Mouse (Mus musculus) hindbrain, embryonic 14.5 days (tissue): Measurements from ENCODE around the gene Gnb5. TPM values are rescaled to one million over a fixed set of nuclear protein-coding genes. Genes with fewer than 3 reads are reported as not detected.

Experiments
- ATAC-seq: fragments of 200-750 bp; cut with Nextera tagmentation; 2 replicates; pipeline ENCODE4 v1.8.0; 2017; ENCODE audit warnings: moderate number of reproducible peaks, mild to moderate bottlenecking, moderate TSS enrichment, moderate library complexity; ENCODE audit not compliant: low FRiP score
- DNase-seq: peaks from one replicate; pipeline ENCODE4 v3.0.0-alpha.2; 2015; ENCODE audit warnings: low spot score
- H3K27ac ChIP-seq: fragments of 300-500 bp; sonication (generic); 2 replicates; pipeline ENCODE4 v1.5.1; 2014; ENCODE audit warnings: mild to moderate bottlenecking, moderate library complexity
- H3K27me3 ChIP-seq: fragments of 300-500 bp; sonication (generic); 2 replicates; pipeline ENCODE4 v1.6.1; 2014; ENCODE audit warnings: mild to moderate bottlenecking, low read length, mixed read lengths; ENCODE audit not compliant: control insufficient read depth, insufficient read depth
- H3K36me3 ChIP-seq: fragments of 300-500 bp; sonication (generic); replicated peaks from 2 replicates; pipeline ENCODE4 v1.6.1; 2014; ENCODE audit not compliant: control insufficient read depth, insufficient read depth
- H3K4me1 ChIP-seq: fragments of 300-500 bp; sonication (generic); replicated peaks from 2 replicates; pipeline ENCODE4 v1.6.1; 2014; ENCODE audit warnings: antibody characterized with exemption, low read length, mixed read lengths; ENCODE audit not compliant: control insufficient read depth, insufficient read depth
- H3K4me2 ChIP-seq: fragments of 300-500 bp; sonication (generic); replicated peaks from 2 replicates; pipeline ENCODE4 v1.6.1; 2014; ENCODE audit warnings: mild to moderate bottlenecking, moderate library complexity
- H3K4me3 ChIP-seq: fragments of 300-500 bp; sonication (generic); replicated peaks from 2 replicates; pipeline ENCODE4 v1.5.1; 2014; ENCODE audit warnings: mild to moderate bottlenecking, low read length
- H3K9ac ChIP-seq: fragments of 300-500 bp; sonication (generic); 2 replicates; pipeline ENCODE4 v1.6.1; 2014
- H3K9me3 ChIP-seq: fragments of 300-500 bp; sonication (generic); 2 replicates; pipeline ENCODE4 v1.6.1; 2016; ENCODE audit warnings: low read length; ENCODE audit not compliant: control insufficient read depth
- WGBS: fragments of 180-500 bp; shearing (Covaris S2); extraction: QIAGEN DNeasy Blood & Tissue Kit; methylation state at CpG from one replicate; pipeline ENCODE4 v1.1.7; 2014; 5-methylcytosine and 5-hydroxymethylcytosine counted together
- polyA plus RNA-seq: library from polyadenylated mRNA; unstranded; fragments of >200 nt; fragmentation: Nextera tagmentation; extraction: Ambion mirVana; gene quantifications from 2 replicates; pipeline ENCODE4 v1.2.1, GENCODE M21; 2014

Gnb5 gene
- polyA plus RNA-seq, 1 experiment from 2014 or later: 89.7 TPM

GRCm38 (mm10) chr9:75299342-75299741, 6.7 kb upstream of the Gnb5 start:
- no peaks in the 10 kb centered on the region for H3K4me1 ChIP-seq
- H3K4me3 ChIP-seq: no peak overlapping the region
- no peak overlapping the region for H3K9ac ChIP-seq
- H3K9me3 ChIP-seq: no peaks in the 10 kb centered on the region
- H3K27ac ChIP-seq: no peak overlapping the region
- ATAC-seq: no peak
- no peak overlapping the region for H3K4me2 ChIP-seq
- no peak for DNase-seq
- WGBS: 80% methylated on average over 2 of the region's 2 CpGs
- H3K36me3 ChIP-seq: no peaks in the 10 kb centered on the region
- no peaks in the 10 kb centered on the region for H3K27me3 ChIP-seq

GRCm38 (mm10) chr9:75303033-75303432, 3.1 kb upstream of the Gnb5 start:
- H3K27ac ChIP-seq: no peak overlapping the region
- H3K4me3 ChIP-seq: no peak overlapping the region
- H3K9me3 ChIP-seq: no peaks in the 10 kb centered on the region
- H3K4me2 ChIP-seq: no peak overlapping the region
- no peaks in the 10 kb centered on the region for H3K4me1 ChIP-seq
- H3K9ac ChIP-seq: no peak overlapping the region
- no peaks in the 10 kb centered on the region for H3K27me3 ChIP-seq
- no peak for DNase-seq
- 82% methylated on average over 2 of the region's 2 CpGs for WGBS
- no peaks in the 10 kb centered on the region for H3K36me3 ChIP-seq
- no peak for ATAC-seq

- 33% methylated on average over 16 of the region's 16 CpGs for WGBS
- no peaks in the 10 kb centered on the region for H3K36me3 ChIP-seq
- 0 out of 2 replicates have a peak, but pooled peaks have one; percentile 11 for ATAC-seq
- no peak for DNase-seq
- H3K9ac ChIP-seq: no peak overlapping the region
- H3K4me1 ChIP-seq: no peaks in the 10 kb centered on the region
- H3K27ac ChIP-seq: no peak overlapping the region
- no peaks in the 10 kb centered on the region for H3K27me3 ChIP-seq
- H3K9me3 ChIP-seq: no peaks in the 10 kb centered on the region
- H3K4me2 ChIP-seq: peak overlapping the region; percentile 18
- no peak overlapping the region for H3K4me3 ChIP-seq
Measured at GRCm38 (mm10) chr9:75303701-75304261, 2.3 kb upstream of the Gnb5 start.

DNA sequence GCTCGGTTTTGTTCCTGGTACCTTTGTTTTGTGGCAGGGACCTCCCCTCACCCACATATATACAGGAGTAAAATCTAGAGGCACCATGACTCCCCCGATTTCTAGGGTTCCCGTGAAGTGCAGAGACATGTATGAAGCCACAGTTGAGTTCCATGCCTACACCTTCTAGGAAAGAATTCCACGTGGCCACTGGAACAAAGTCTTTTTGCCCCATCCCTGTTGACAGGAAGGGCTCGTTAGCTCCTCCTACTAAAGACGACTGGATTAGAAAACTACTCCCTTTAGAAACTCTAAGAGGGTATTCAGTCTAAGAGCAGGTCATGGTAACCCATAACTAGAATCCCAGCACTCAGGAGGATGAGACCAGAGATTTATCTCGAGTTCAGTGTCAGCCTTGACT, 1.8 kb upstream of the Gnb5 start:
- Histone ChIP-seq H3K36me3 (no peaks in the 10 kb centered on the region), H3K4me2 (peak overlapping the region; percentile 18), H3K4me1 (no peaks in the 10 kb centered on the region), H3K9me3 (no peaks in the 10 kb centered on the region), H3K27me3 (no peaks in the 10 kb centered on the region), H3K4me3 (no peak overlapping the region), H3K9ac (no peak overlapping the region), H3K27ac (no peak overlapping the region)
- no peak for ATAC-seq
- DNase-seq: no peak
- 40% methylated on average over 7 of the region's 7 CpGs for WGBS

DNA sequence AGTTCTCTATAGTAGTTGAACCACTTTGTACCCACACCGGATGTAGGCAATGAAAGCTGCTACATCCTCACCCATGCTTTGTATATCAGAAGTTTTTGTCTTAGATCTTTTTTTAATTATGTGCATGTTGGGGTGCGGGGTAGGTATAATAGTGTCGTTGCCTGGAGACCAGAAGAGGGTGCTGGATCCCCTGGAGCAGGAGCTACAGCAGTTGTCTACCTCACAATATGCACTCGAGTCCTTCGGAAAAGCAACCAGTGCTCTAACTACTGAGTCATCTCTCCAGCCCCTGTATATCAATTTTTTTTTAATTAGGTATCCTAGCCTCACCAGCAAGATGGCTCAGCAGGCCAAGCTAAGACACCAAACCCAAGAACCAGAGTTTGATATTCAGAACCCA, 927 bp downstream of the Gnb5 start:
- WGBS: 91% methylated on average over 5 of the region's 5 CpGs
- no peak overlapping the region for H3K27ac ChIP-seq
- no peaks in the 10 kb centered on the region for H3K9me3 ChIP-seq
- H3K36me3 ChIP-seq: no peaks in the 10 kb centered on the region
- H3K9ac ChIP-seq: no peak overlapping the region
- no peaks in the 10 kb centered on the region for H3K4me1 ChIP-seq
- no peak overlapping the region for H3K4me3 ChIP-seq
- no peak for ATAC-seq
- no peak overlapping the region for H3K4me2 ChIP-seq
- H3K27me3 ChIP-seq: no peaks in the 10 kb centered on the region
- no peak for DNase-seq

DNA sequence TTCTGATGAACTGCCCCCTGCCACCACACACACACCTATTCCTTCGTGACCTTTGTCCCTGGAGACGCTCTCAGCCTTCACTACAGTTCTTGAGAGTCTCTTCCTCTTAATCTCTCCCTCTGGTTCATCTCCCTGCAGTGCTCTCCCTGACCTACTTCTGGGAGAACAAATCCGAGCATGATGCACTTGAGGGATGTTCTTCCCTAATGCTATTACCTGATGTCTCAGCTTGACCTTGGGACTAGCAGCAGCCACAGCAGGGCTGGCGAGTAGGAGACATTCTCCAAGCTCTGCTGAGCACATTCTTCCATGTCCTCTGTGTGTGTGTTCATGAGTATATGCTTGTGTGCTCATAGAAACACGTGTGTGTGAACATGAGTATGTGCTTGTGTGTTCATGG, 2.5 kb downstream of the Gnb5 start:
- ATAC-seq (no peak), DNase-seq (no peak)
- no peaks in the 10 kb centered on the region for H3K9me3 ChIP-seq
- H3K27ac ChIP-seq: no peak overlapping the region
- 59% methylated on average over 5 of the region's 5 CpGs for WGBS
- H3K27me3 ChIP-seq: no peaks in the 10 kb centered on the region
- H3K9ac ChIP-seq: no peak overlapping the region
- H3K4me3 ChIP-seq: no peak overlapping the region
- H3K36me3 ChIP-seq: no peaks in the 10 kb centered on the region
- H3K4me2 ChIP-seq: no peak overlapping the region
- 0 out of 2 replicates have a peak, but pooled peaks cover 5% of the 10 kb centered on the region for H3K4me1 ChIP-seq

DNA sequence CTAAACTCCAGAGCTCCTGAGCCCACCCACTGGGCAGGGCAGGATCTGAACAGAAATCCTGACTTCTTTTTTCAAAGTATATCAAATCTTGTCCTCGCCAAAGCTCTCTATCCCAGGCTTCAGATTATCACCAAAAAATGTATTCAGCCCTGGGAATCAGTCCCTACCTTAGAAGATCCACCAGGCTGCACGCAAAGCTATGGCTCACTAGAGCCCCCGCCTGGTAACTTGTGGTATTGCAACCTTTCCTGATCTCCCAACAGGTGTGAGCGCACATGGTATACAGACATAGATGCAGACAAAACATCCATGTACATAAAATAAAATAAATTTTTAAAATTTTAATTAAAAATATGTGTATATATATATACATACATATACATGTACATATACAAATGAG, 5.9 kb downstream of the Gnb5 start:
- no peak for ATAC-seq
- Histone ChIP-seq H3K4me3 (no peak overlapping the region), H3K4me1 (peaks cover 18% of the 10 kb centered on the region), H3K9ac (no peak overlapping the region), H3K27ac (peak overlapping the region; percentile 60; the same call in 1 of the 2 replicates), H3K27me3 (no peaks in the 10 kb centered on the region), H3K4me2 (no peak overlapping the region), H3K9me3 (no peaks in the 10 kb centered on the region), H3K36me3 (no peaks in the 10 kb centered on the region)
- DNase-seq: peak; percentile 92
- WGBS: 16% methylated on average over 4 of the region's 4 CpGs

GRCm38 (mm10) chr9:75313138-75313831, 7.2 kb downstream of the Gnb5 start:
- peak overlapping the region; percentile 87 for H3K27ac ChIP-seq
- no peaks in the 10 kb centered on the region for H3K9me3 ChIP-seq
- peak overlapping the region; percentile 74 for H3K4me2 ChIP-seq
- DNase-seq: peak; percentile 50
- H3K4me3 ChIP-seq: peak overlapping the region; percentile 82
- peak; percentile 38 for ATAC-seq
- peaks cover 18% of the 10 kb centered on the region for H3K4me1 ChIP-seq
- WGBS: 28% methylated on average over 11 of the region's 11 CpGs
- H3K27me3 ChIP-seq: no peaks in the 10 kb centered on the region
- H3K36me3 ChIP-seq: no peaks in the 10 kb centered on the region
- peak overlapping the region; percentile 90 for H3K9ac ChIP-seq

DNA sequence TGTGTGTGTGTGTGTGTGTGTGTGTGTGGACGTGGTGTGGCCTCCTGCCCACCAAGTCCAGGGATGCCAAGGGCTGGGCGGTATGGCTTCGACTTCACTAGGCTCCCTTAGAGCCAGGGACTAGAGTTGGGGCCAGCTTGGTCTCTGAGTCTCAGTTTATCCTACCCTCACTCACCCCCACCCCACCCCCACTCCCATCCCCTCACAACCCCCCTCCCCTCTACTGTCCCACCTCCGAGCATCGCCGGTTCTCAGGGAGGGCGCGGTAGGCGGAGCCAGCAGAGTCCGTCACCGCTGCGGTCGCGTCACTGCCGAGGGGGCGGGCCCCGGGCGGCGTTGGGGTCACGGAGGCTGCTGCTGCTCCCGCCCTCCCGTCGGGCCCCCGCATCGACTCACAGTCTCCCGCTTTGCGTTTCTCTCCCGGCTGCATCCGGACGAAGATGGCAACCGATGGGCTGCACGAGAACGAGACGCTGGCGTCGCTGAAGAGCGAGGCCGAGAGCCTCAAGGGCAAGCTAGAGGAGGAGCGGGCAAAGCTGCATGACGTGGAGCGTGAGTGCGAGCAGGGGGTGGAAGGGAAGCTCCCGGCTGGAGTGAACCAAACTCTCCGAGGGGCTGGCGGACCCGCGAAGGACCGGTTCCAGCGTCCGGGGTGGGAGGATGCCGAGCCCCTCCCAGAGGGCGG, 7.9 kb downstream of the Gnb5 start:
- DNase-seq (peak; percentile 77), ATAC-seq (peak; percentile 91)
- Histone ChIP-seq H3K27me3 (no peaks in the 10 kb centered on the region), H3K9ac (peak overlapping the region; percentile 90), H3K36me3 (no peaks in the 10 kb centered on the region), H3K4me1 (peaks cover 23% of the 10 kb centered on the region), H3K27ac (peak overlapping the region; percentile 87), H3K4me3 (peak overlapping the region; percentile 82), H3K4me2 (peak overlapping the region; percentile 74), H3K9me3 (no peaks in the 10 kb centered on the region)
- under 1% methylated on average over 45 of the region's 52 CpGs for WGBS
